Mouse (Mus musculus): ENCODE results near the gene Lin7a. TPM values are rescaled to one million over a fixed set of nuclear protein-coding genes. Genes with fewer than 3 reads are reported as not detected.

The Lin7a gene
- polyA plus RNA-seq, 1 experiment from 2014 or later: 1.4 TPM

GRCm38 (mm10) chr10:107310964-107311490 lies 39.5 kb downstream of the Lin7a start:
- Histone ChIP-seq H3K4me3 (ENCODE audit: low read depth, low read length) (no peak overlapping the region), H3K4me1 (ENCODE audit: insufficient read depth) (no peaks in the 10 kb centered on the region), H3K27me3 (ENCODE audit: insufficient read depth, low read length) (no peaks in the 10 kb centered on the region), H3K27ac (ENCODE audit: low read depth) (no peak overlapping the region), H3K9me3 (ENCODE audit: low read length) (no peaks in the 10 kb centered on the region), H3K9ac (replicated peaks) (no peak overlapping the region), H3K4me2 (ENCODE audit: low read depth, low read length) (no peak overlapping the region), H3K36me3 (replicated peaks; ENCODE audit: insufficient read depth, low read length) (no peaks in the 10 kb centered on the region)
- ATAC-seq (no peak), DNase-seq (no peak)
- TF ChIP-seq EP300 (IDR thresholded peaks at IDR 0.05; ENCODE audit: low read depth) (no peak), CTCF (IDR thresholded peaks at IDR 0.05; ENCODE audit: low read depth) (no peak)
- WGBS (ENCODE audit: insufficient replicate concordance): 68% methylated on average over 5 of the region's 5 CpGs

DNA sequence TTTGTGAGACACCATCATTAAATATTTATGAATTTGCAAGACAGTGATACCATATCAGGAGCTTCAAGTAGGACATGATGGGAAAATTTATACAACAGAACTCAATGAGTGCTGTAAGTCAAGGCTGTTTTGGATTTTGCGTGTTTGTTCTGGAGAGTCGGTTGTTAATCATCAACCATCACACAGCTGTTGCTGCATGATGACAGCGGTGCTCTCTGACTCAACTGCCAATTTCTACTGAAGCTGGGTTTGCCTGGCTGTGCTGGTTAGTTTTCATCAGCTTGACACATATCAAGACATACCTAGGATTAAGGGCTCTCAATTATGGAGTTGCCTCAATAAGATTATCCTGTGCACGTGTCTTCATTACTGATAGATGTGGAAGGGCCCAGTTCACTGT lies 41.1 kb downstream of the Lin7a start:
- Histone ChIP-seq H3K9ac (replicated peaks) (no peak overlapping the region), H3K27me3 (ENCODE audit: insufficient read depth, low read length) (no peaks in the 10 kb centered on the region), H3K9me3 (ENCODE audit: low read length) (no peaks in the 10 kb centered on the region), H3K4me2 (ENCODE audit: low read depth, low read length) (0 out of 2 replicates have a peak overlapping the region, but pooled peaks have one; percentile 15), H3K4me3 (ENCODE audit: low read depth, low read length) (no peak overlapping the region), H3K36me3 (replicated peaks; ENCODE audit: insufficient read depth, low read length) (no peaks in the 10 kb centered on the region), H3K27ac (ENCODE audit: low read depth) (peak overlapping the region; percentile 77), H3K4me1 (ENCODE audit: insufficient read depth) (0 out of 2 replicates have a peak, but pooled peaks cover 1% of the 10 kb centered on the region)
- ATAC-seq: peak; percentile 72
- no peak for TF ChIP-seq EP300 (IDR thresholded peaks at IDR 0.05; ENCODE audit: low read depth)
- no peak for TF ChIP-seq CTCF (IDR thresholded peaks at IDR 0.05; ENCODE audit: low read depth)
- 62% methylated on average over 4 of the region's 4 CpGs for whole genome bisulfite sequencing (ENCODE audit: insufficient replicate concordance)
- DNase-seq: peak; percentile 26

DNA sequence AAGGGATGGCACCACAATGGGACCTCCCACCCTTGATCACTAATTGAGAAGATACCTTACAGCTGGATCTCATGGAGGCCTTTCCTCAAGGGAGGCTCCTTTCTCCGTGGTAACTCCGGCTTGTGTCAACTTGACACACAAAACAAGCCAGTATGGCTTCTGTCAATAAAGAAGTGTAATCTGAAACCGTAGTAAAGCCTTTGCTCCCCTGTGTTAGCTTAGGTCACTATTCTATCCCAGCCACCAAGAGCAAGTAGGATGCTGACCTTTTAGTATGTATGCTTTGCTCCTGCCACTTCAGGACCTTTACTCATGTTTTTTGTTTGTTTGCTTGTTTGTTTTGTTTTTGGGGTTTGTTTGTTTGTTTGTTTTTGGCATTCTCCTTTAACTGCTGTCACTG lies 41.9 kb downstream of the Lin7a start:
- DNase-seq: no peak
- 33% methylated on average over 3 of the region's 3 CpGs for WGBS (ENCODE audit: insufficient replicate concordance)
- peak overlapping the region; percentile 77 for H3K27ac ChIP-seq (ENCODE audit: low read depth)

DNA sequence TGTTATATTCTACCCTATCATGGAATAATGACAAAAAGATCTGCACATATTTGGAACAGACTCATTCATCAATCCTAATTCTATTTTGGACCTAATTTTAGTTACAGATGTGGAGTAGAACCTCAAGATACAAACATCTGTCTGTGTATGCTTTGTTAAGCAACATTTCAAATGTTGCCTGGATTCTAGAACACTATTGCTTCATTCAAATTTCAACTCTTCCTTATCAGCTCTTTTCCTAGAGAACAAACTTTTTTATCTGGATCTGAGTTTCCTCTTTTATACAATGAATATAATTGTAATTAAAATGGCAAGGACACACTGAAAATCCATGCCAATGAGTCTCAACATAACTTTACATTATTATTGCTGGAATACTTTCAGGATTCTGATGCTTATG lies 43.8 kb downstream of the Lin7a start:
- Histone ChIP-seq H3K4me3 (ENCODE audit: low read depth, low read length) (no peak overlapping the region), H3K27me3 (ENCODE audit: insufficient read depth, low read length) (no peaks in the 10 kb centered on the region), H3K4me2 (ENCODE audit: low read depth, low read length) (no peak overlapping the region), H3K36me3 (replicated peaks; ENCODE audit: insufficient read depth, low read length) (no peaks in the 10 kb centered on the region), H3K27ac (ENCODE audit: low read depth) (peak overlapping the region; percentile 46; the same call in 1 of the 2 replicates), H3K4me1 (ENCODE audit: insufficient read depth) (0 out of 2 replicates have a peak, but pooled peaks cover 3% of the 10 kb centered on the region), H3K9ac (replicated peaks) (no peak overlapping the region), H3K9me3 (ENCODE audit: low read length) (no peaks in the 10 kb centered on the region)
- no peak for DNase-seq
- ATAC-seq: no peak
- no peak for TF ChIP-seq CTCF (IDR thresholded peaks at IDR 0.05; ENCODE audit: low read depth)
- no peak for TF ChIP-seq EP300 (IDR thresholded peaks at IDR 0.05; ENCODE audit: low read depth)

More for the DNA sequence above, 41.9 kb downstream of the Lin7a start:
- TF ChIP-seq EP300 (IDR thresholded peaks at IDR 0.05; ENCODE audit: low read depth): no peak
- no peak for TF ChIP-seq CTCF (IDR thresholded peaks at IDR 0.05; ENCODE audit: low read depth)
- H3K4me3 ChIP-seq (ENCODE audit: low read depth, low read length): no peak overlapping the region
- H3K27me3 ChIP-seq (ENCODE audit: insufficient read depth, low read length): no peaks in the 10 kb centered on the region
- no peaks in the 10 kb centered on the region for H3K36me3 ChIP-seq (replicated peaks; ENCODE audit: insufficient read depth, low read length)
- 0 out of 2 replicates have a peak, but pooled peaks cover 3% of the 10 kb centered on the region for H3K4me1 ChIP-seq (ENCODE audit: insufficient read depth)
- no peaks in the 10 kb centered on the region for H3K9me3 ChIP-seq (ENCODE audit: low read length)
- peak; percentile 59 for ATAC-seq
- H3K4me2 ChIP-seq (ENCODE audit: low read depth, low read length): no peak overlapping the region
- H3K9ac ChIP-seq (replicated peaks): no peak overlapping the region

DNA sequence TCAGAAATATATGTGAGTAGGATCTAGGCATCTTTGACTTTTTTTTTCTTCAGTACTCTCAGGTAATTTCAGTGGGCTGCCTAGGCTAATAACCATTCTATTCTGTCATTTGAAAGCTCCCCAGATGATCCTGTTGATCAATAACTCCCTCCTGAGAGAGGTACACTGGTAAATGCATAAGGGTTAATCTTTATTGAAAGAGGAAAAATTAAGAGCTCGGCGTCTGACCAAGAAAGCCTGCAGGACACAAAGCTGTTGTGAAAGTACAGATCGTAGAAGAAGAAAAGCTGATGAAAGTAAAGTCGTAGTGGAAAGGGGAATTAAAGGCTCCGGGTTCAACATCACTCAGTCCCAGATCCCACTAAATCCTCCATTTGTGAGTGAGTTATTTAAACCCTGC lies 44.2 kb downstream of the Lin7a start:
- ATAC-seq (no peak), DNase-seq (no peak)
- TF ChIP-seq EP300 (IDR thresholded peaks at IDR 0.05; ENCODE audit: low read depth) (no peak), CTCF (IDR thresholded peaks at IDR 0.05; ENCODE audit: low read depth) (no peak)
- Histone ChIP-seq H3K9ac (replicated peaks) (no peak overlapping the region), H3K4me1 (ENCODE audit: insufficient read depth) (0 out of 2 replicates have a peak, but pooled peaks cover 3% of the 10 kb centered on the region), H3K27me3 (ENCODE audit: insufficient read depth, low read length) (no peaks in the 10 kb centered on the region), H3K9me3 (ENCODE audit: low read length) (no peaks in the 10 kb centered on the region), H3K4me2 (ENCODE audit: low read depth, low read length) (peak overlapping the region; percentile 47), H3K36me3 (replicated peaks; ENCODE audit: insufficient read depth, low read length) (no peaks in the 10 kb centered on the region), H3K27ac (ENCODE audit: low read depth) (peak overlapping the region; percentile 46; the same call in 1 of the 2 replicates), H3K4me3 (ENCODE audit: low read depth, low read length) (no peak overlapping the region)
- WGBS (ENCODE audit: insufficient replicate concordance): 53% methylated on average over 5 of the region's 5 CpGs

DNA sequence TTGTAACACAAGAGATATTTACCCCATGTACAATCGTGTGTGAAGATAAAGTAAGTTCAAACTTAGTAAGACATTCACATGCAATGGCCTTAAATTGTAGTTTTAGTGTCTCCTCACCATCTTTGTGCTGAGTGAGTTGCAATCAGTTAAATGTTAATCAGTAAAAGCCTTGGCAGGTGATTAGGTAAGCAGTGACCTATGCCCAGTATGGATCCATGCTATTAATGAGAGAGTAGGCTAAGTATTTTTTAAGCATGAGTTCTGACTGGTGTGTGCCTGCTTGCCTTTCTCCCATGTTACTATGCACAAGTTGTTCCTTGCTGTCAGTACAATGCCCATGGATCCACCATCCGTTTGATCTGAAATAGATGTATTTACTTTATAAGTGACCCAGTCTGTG lies 44.6 kb downstream of the Lin7a start:
- Histone ChIP-seq H3K9ac (replicated peaks) (no peak overlapping the region), H3K4me1 (ENCODE audit: insufficient read depth) (0 out of 2 replicates have a peak, but pooled peaks cover 3% of the 10 kb centered on the region), H3K4me2 (ENCODE audit: low read depth, low read length) (peak overlapping the region; percentile 47), H3K9me3 (ENCODE audit: low read length) (no peaks in the 10 kb centered on the region), H3K27ac (ENCODE audit: low read depth) (peak overlapping the region; percentile 46), H3K27me3 (ENCODE audit: insufficient read depth, low read length) (no peaks in the 10 kb centered on the region), H3K4me3 (ENCODE audit: low read depth, low read length) (no peak overlapping the region), H3K36me3 (replicated peaks; ENCODE audit: insufficient read depth, low read length) (no peaks in the 10 kb centered on the region)
- no peak for TF ChIP-seq CTCF (IDR thresholded peaks at IDR 0.05; ENCODE audit: low read depth)
- 0 out of 2 replicates have a peak, but pooled peaks have one; percentile 12 for TF ChIP-seq EP300 (IDR thresholded peaks at IDR 0.05; ENCODE audit: low read depth)
- peak; percentile 25 for DNase-seq
- WGBS (ENCODE audit: insufficient replicate concordance): 49% methylated on average over 2 of the region's 2 CpGs
- ATAC-seq: peak; percentile 88

Data from liver, postnatal 0 days (tissue).